Mouse (Mus musculus) layer of hippocampus, postnatal 36 days (tissue): Measurements from ENCODE around the gene Hnrnpa0. TPM values are rescaled to one million over a fixed set of nuclear protein-coding genes. Genes with fewer than 3 reads are reported as not detected.

Experiments used
- total RNA-seq, 2 experiments: library from RNA; stranded (reverse); gene quantifications; 2 replicates each; pipeline ENCODE4 v1.2.3; 2021

The Hnrnpa0 gene
- total RNA-seq, 2 experiments from 2014 or later = 112 to 119 TPM

Other genes with a start within 250 kb of the Hnrnpa0 start
- 100 to 1,000 TPM; 180 to 222 TPM for gene Spock1, start 220.2 kb downstream of the Hnrnpa0 start, total RNA-seq
- 10 to 100 TPM; 50.4 to 52.7 TPM for gene Klhl3, start 15.0 kb downstream of the Hnrnpa0 start, total RNA-seq
- 10 to 100 TPM; 27.5 to 29.9 TPM for gene Idnk, start 29.1 kb upstream of the Hnrnpa0 start, total RNA-seq
- gene Ubqln1, start 87.1 kb upstream of the Hnrnpa0 start, total RNA-seq = 100 to 1,000 TPM; 148 to 155 TPM
- 10 to 100 TPM; 22.2 to 23.5 TPM for gene Gkap1, start 147.1 kb upstream of the Hnrnpa0 start, total RNA-seq
- 1 to 10 TPM; 2.9 to 3.9 TPM for gene Kif27, start 230.6 kb upstream of the Hnrnpa0 start, total RNA-seq